Mouse (Mus musculus): ENCODE results near the gene Sfrp5.

DNA sequence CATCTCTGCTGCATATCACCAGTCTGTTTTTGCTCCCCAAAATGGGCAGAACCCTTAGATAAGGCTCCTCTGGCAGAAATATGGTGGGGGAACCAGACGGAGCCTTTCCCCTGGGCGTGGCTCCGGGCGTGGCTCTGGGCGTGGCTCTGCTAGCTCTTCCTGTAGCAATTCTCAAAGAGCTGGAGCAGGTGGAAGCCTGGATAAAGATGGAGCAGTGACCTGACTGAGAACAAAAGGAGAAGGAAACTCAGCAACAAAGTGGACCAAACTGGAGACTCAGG is 28.2 kb upstream of the Sfrp5 start:
- TF ChIP-seq CTCF (IDR thresholded peaks at IDR 0.05; ENCODE audit: low read depth) (no peak), EP300 (IDR thresholded peaks at IDR 0.05; ENCODE audit: low read depth) (no peak)

Measured in liver, embryonic 14.5 days (tissue).